Mouse (Mus musculus): ENCODE results near the gene Slc35e2. TPM values are rescaled to one million over a fixed set of nuclear protein-coding genes. Genes with fewer than 3 reads are reported as not detected.

Gene Slc35e2
- polyA plus RNA-seq, 1 experiment from 2014 or later, result 14.6 TPM

GRCm38 (mm10) chr4:155562725-155563399 lies 38.4 kb upstream of the Slc35e2 start:
- Histone ChIP-seq H3K9ac (replicated peaks; ENCODE audit: low read length) (peak overlapping the region; percentile 48), H3K4me1 (ENCODE audit: control insufficient read depth, insufficient read depth, low read length) (peaks cover 5% of the 10 kb centered on the region), H3K4me2 (ENCODE audit: low read depth, low read length) (peak overlapping the region; percentile 48), H3K27me3 (ENCODE audit: control insufficient read depth, insufficient read depth, low read length) (no peaks in the 10 kb centered on the region), H3K4me3 (ENCODE audit: low read depth, low read length) (peak overlapping the region; percentile 89), H3K27ac (replicated peaks; ENCODE audit: low read depth, low read length) (peak overlapping the region; percentile 78), H3K9me3 (replicated peaks; ENCODE audit: control insufficient read depth, low read length) (no peaks in the 10 kb centered on the region), H3K36me3 (replicated peaks; ENCODE audit: control insufficient read depth, insufficient read depth, low read depth, low read length) (peaks cover 8% of the 10 kb centered on the region)
- ATAC-seq (replicated peaks; ENCODE audit: insufficient number of reproducible peaks, low FRiP score, low TSS enrichment, low read depth), result no peak
- 5% methylated on average over 19 of the region's 19 CpGs for WGBS
- peak; percentile 47 for DNase-seq (ENCODE audit: low spot score)

DNA sequence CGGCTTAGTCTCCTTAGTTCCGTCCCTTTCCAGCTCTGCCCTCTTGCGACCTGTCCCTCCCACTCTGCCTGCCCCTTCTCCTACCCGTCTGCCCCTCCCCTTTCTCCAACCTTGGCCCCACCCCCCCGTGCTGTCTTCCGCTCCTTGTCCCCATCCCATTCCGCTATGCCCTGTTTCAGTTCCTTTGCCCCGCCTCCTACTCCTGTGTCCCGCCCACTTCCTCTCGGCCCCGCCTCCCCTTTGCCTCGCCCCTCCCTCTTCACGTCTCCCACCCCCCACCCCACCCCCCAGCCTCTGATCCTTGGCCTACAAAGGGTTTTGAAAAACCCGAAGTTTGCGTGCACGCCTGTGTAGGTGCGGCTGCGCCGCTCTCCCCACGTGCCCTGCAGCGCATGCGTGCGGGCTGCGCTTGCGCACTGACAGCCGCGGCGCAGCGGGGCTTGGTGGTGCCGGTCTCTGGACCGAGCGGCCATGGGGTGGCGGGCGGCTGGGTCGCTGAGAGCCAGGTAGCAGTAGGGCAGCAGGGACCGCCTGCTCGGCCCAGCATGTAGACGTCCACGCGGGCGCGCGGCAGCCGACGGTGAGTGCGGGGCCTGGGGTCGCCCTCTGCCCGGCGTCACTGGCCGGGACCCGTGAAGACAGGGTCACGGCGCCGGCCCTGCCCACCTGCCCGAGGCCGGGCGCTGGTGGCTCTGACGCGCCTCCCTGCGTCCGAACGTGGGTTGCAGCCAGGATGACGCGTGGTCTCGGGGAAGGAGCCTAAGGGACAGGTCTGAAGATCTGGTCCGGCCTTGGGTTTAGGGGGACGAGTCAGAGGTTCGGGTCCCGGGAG lies 37.6 kb upstream of the Slc35e2 start:
- peak; percentile 97 for ATAC-seq (replicated peaks; ENCODE audit: insufficient number of reproducible peaks, low FRiP score, low TSS enrichment, low read depth)
- Histone ChIP-seq H3K4me1 (ENCODE audit: control insufficient read depth, insufficient read depth, low read length) (peaks cover 5% of the 10 kb centered on the region), H3K4me2 (ENCODE audit: low read depth, low read length) (peak overlapping the region; percentile 84), H3K36me3 (replicated peaks; ENCODE audit: control insufficient read depth, insufficient read depth, low read depth, low read length) (peaks cover 8% of the 10 kb centered on the region), H3K4me3 (ENCODE audit: low read depth, low read length) (peak overlapping the region; percentile 89), H3K9me3 (replicated peaks; ENCODE audit: control insufficient read depth, low read length) (no peaks in the 10 kb centered on the region), H3K9ac (replicated peaks; ENCODE audit: low read length) (peak overlapping the region; percentile 82), H3K27me3 (ENCODE audit: control insufficient read depth, insufficient read depth, low read length) (no peaks in the 10 kb centered on the region), H3K27ac (replicated peaks; ENCODE audit: low read depth, low read length) (peak overlapping the region; percentile 87)
- peak; percentile 99 for DNase-seq (ENCODE audit: low spot score)
- 0% methylated on average over 69 of the region's 69 CpGs for WGBS

- Histone ChIP-seq H3K9ac (replicated peaks; ENCODE audit: low read length) (peak overlapping the region; percentile 82), H3K4me1 (ENCODE audit: control insufficient read depth, insufficient read depth, low read length) (peaks cover 5% of the 10 kb centered on the region), H3K9me3 (replicated peaks; ENCODE audit: control insufficient read depth, low read length) (no peaks in the 10 kb centered on the region), H3K27ac (replicated peaks; ENCODE audit: low read depth, low read length) (peak overlapping the region; percentile 87), H3K36me3 (replicated peaks; ENCODE audit: control insufficient read depth, insufficient read depth, low read depth, low read length) (peaks cover 7% of the 10 kb centered on the region), H3K4me3 (ENCODE audit: low read depth, low read length) (peak overlapping the region; percentile 89), H3K27me3 (ENCODE audit: control insufficient read depth, insufficient read depth, low read length) (no peaks in the 10 kb centered on the region), H3K4me2 (ENCODE audit: low read depth, low read length) (peak overlapping the region; percentile 84)
- ATAC-seq (replicated peaks; ENCODE audit: insufficient number of reproducible peaks, low FRiP score, low TSS enrichment, low read depth), result no peak
- DNase-seq (ENCODE audit: low spot score), result peak; percentile 29
- 17% methylated on average over 20 of the region's 20 CpGs for WGBS
These were observed 36.7 kb upstream of the Slc35e2 start for GRCm38 (mm10) chr4:155564315-155565069.

DNA sequence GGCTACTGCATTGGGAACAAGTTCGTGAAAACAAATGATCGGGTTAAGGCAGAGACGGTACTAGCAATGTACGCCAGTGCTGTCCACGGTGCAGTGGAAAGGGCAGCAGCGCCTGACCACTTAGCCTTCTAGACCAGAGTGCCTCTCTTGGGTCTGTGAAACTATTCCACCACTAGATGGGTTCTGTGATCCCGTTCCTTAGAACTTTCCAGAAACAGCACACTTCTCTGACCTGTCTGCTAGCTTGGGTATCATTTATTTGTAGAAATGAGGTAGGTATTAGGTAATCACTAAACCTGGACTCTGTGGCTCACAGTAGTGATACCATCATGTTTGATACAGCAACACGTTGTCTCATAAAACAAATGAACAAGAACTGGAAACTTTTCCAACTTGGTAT lies 34.7 kb upstream of the Slc35e2 start:
- ATAC-seq (replicated peaks; ENCODE audit: insufficient number of reproducible peaks, low FRiP score, low TSS enrichment, low read depth) (no peak), DNase-seq (ENCODE audit: low spot score) (no peak)
- no peaks in the 10 kb centered on the region for H3K9me3 ChIP-seq (replicated peaks; ENCODE audit: control insufficient read depth, low read length)
- 78% methylated on average over 8 of the region's 8 CpGs for WGBS
- H3K9ac ChIP-seq (replicated peaks; ENCODE audit: low read length), result no peak overlapping the region
- no peaks in the 10 kb centered on the region for H3K36me3 ChIP-seq (replicated peaks; ENCODE audit: control insufficient read depth, insufficient read depth, low read depth, low read length)
- no peak overlapping the region for H3K4me3 ChIP-seq (ENCODE audit: low read depth, low read length)
- no peak overlapping the region for H3K4me2 ChIP-seq (ENCODE audit: low read depth, low read length)
- no peaks in the 10 kb centered on the region for H3K27me3 ChIP-seq (ENCODE audit: control insufficient read depth, insufficient read depth, low read length)
- H3K27ac ChIP-seq (replicated peaks; ENCODE audit: low read depth, low read length), result no peak overlapping the region
- peaks cover 5% of the 10 kb centered on the region for H3K4me1 ChIP-seq (ENCODE audit: control insufficient read depth, insufficient read depth, low read length)

GRCm38 (mm10) chr4:155568170-155568569 lies 33.0 kb upstream of the Slc35e2 start:
- ATAC-seq (replicated peaks; ENCODE audit: insufficient number of reproducible peaks, low FRiP score, low TSS enrichment, low read depth), result no peak
- no peaks in the 10 kb centered on the region for H3K27me3 ChIP-seq (ENCODE audit: control insufficient read depth, insufficient read depth, low read length)
- no peak overlapping the region for H3K4me3 ChIP-seq (ENCODE audit: low read depth, low read length)
- H3K9ac ChIP-seq (replicated peaks; ENCODE audit: low read length), result no peak overlapping the region
- peak; percentile 53 for DNase-seq (ENCODE audit: low spot score)
- H3K9me3 ChIP-seq (replicated peaks; ENCODE audit: control insufficient read depth, low read length), result no peaks in the 10 kb centered on the region
- WGBS, result 42% methylated on average over 2 of the region's 2 CpGs
- H3K36me3 ChIP-seq (replicated peaks; ENCODE audit: control insufficient read depth, insufficient read depth, low read depth, low read length), result no peaks in the 10 kb centered on the region
- H3K4me2 ChIP-seq (ENCODE audit: low read depth, low read length), result no peak overlapping the region
- H3K4me1 ChIP-seq (ENCODE audit: control insufficient read depth, insufficient read depth, low read length), result peaks cover 2% of the 10 kb centered on the region; the same call in 1 of the 2 replicates
- no peak overlapping the region for H3K27ac ChIP-seq (replicated peaks; ENCODE audit: low read depth, low read length)

GRCm38 (mm10) chr4:155568632-155569370 lies 32.4 kb upstream of the Slc35e2 start:
- Histone ChIP-seq H3K27me3 (ENCODE audit: control insufficient read depth, insufficient read depth, low read length) (no peaks in the 10 kb centered on the region), H3K4me3 (ENCODE audit: low read depth, low read length) (no peak overlapping the region), H3K9ac (replicated peaks; ENCODE audit: low read length) (no peak overlapping the region), H3K27ac (replicated peaks; ENCODE audit: low read depth, low read length) (no peak overlapping the region), H3K9me3 (replicated peaks; ENCODE audit: control insufficient read depth, low read length) (no peaks in the 10 kb centered on the region), H3K4me1 (ENCODE audit: control insufficient read depth, insufficient read depth, low read length) (peaks cover 2% of the 10 kb centered on the region; the same call in 1 of the 2 replicates), H3K36me3 (replicated peaks; ENCODE audit: control insufficient read depth, insufficient read depth, low read depth, low read length) (no peaks in the 10 kb centered on the region), H3K4me2 (ENCODE audit: low read depth, low read length) (no peak overlapping the region)
- WGBS, result 88% methylated on average over 7 of the region's 7 CpGs
- no peak for DNase-seq (ENCODE audit: low spot score)
- ATAC-seq (replicated peaks; ENCODE audit: insufficient number of reproducible peaks, low FRiP score, low TSS enrichment, low read depth), result no peak

DNA sequence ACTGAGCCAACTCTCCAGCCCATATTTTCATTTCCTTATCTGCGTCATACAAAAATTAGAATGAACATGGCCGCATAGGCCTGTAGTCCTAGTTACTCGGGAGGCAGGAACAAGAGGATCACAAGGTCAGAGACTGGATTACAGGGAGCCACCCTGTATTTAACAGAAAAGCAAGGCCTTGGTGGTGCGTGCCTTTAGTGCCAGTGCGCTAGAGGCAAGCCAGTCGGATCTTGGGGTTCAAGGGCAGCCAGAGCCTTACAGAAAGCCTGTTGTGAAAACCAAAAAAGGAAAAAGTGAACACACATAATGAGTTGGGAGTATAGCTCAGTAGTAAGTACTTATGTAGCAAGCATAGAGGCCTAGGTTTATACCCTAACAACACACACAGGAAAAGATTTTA lies 31.4 kb upstream of the Slc35e2 start:
- DNase-seq (ENCODE audit: low spot score) (no peak), ATAC-seq (replicated peaks; ENCODE audit: insufficient number of reproducible peaks, low FRiP score, low TSS enrichment, low read depth) (no peak)
- H3K9ac ChIP-seq (replicated peaks; ENCODE audit: low read length), result no peak overlapping the region
- H3K27ac ChIP-seq (replicated peaks; ENCODE audit: low read depth, low read length), result no peak overlapping the region
- no peaks in the 10 kb centered on the region for H3K27me3 ChIP-seq (ENCODE audit: control insufficient read depth, insufficient read depth, low read length)
- no peaks in the 10 kb centered on the region for H3K4me1 ChIP-seq (ENCODE audit: control insufficient read depth, insufficient read depth, low read length)
- H3K9me3 ChIP-seq (replicated peaks; ENCODE audit: control insufficient read depth, low read length), result no peaks in the 10 kb centered on the region
- H3K4me2 ChIP-seq (ENCODE audit: low read depth, low read length), result no peak overlapping the region
- no peaks in the 10 kb centered on the region for H3K36me3 ChIP-seq (replicated peaks; ENCODE audit: control insufficient read depth, insufficient read depth, low read depth, low read length)
- 93% methylated on average over 6 of the region's 6 CpGs for WGBS
- H3K4me3 ChIP-seq (ENCODE audit: low read depth, low read length), result no peak overlapping the region
